Mouse (Mus musculus) megakaryocyte, embryonic 14.5 days (primary cell): Measurements from ENCODE around the gene Myo1h.

Experiments used
- FLI1 ChIP-seq: IDR thresholded peaks from 2 replicates; pipeline ENCODE4 v1.6.1; 2012; ENCODE audit warnings: low read length, inconsistent platforms, mixed read lengths
- GATA1 ChIP-seq: IDR thresholded peaks from 3 replicates; pipeline ENCODE4 v1.6.1; 2012; ENCODE audit warnings: mixed read lengths, low read length, inconsistent platforms, borderline replicate concordance

GRCm38 (mm10) chr5:114261494-114261893 is 27.5 kb upstream of the Myo1h start:
- TF ChIP-seq GATA1 (no peak), FLI1 (no peak)
